Mouse (Mus musculus) lung, embryonic 14.5 days (tissue): Measurements from ENCODE around the gene Car11. TPM values are rescaled to one million over a fixed set of nuclear protein-coding genes. Genes with fewer than 3 reads are reported as not detected.

Source experiments
- ATAC-seq: fragments of 200-750 bp; cut with Nextera tagmentation; 2 replicates; pipeline ENCODE4 v1.8.0; 2017; ENCODE audit warnings: mild to moderate bottlenecking, moderate TSS enrichment, moderate library complexity; ENCODE audit not compliant: insufficient read depth
- DNase-seq: peaks from one replicate; pipeline ENCODE4 v3.0.0-alpha.2; 2015
- H3K27ac ChIP-seq: fragments of 300-500 bp; sonication (generic); 2 replicates; pipeline ENCODE4 v1.5.1; 2014; ENCODE audit warnings: low read depth, mild to moderate bottlenecking, moderate library complexity
- H3K27me3 ChIP-seq: fragments of 300-500 bp; sonication (generic); 2 replicates; pipeline ENCODE4 v1.6.1; 2014; ENCODE audit warnings: low read length, control low read depth; ENCODE audit not compliant: insufficient read depth
- H3K36me3 ChIP-seq: fragments of 300-500 bp; sonication (generic); 2 replicates; pipeline ENCODE4 v1.6.1; 2014; ENCODE audit warnings: control low read depth; ENCODE audit not compliant: insufficient read depth
- H3K4me1 ChIP-seq: fragments of 300-500 bp; sonication (generic); 2 replicates; pipeline ENCODE4 v1.6.1; 2014; ENCODE audit warnings: antibody characterized with exemption, control low read depth; ENCODE audit not compliant: insufficient read depth
- H3K4me2 ChIP-seq: fragments of 300-500 bp; sonication (generic); 2 replicates; pipeline ENCODE4 v1.6.1; 2014; ENCODE audit warnings: mild to moderate bottlenecking
- H3K4me3 ChIP-seq: fragments of 300-500 bp; sonication (generic); 2 replicates; pipeline ENCODE4 v1.5.1; 2014; ENCODE audit warnings: low read depth, low read length
- H3K9ac ChIP-seq: fragments of 300-500 bp; sonication (generic); 2 replicates; pipeline ENCODE4 v1.6.1; 2014
- H3K9me3 ChIP-seq: fragments of 300-500 bp; sonication (generic); 2 replicates; pipeline ENCODE4 v1.6.1; 2016; ENCODE audit warnings: low read depth, low read length, control low read depth
- CTCF ChIP-seq: IDR thresholded peaks from 2 replicates; pipeline ENCODE4 v1.5.1; 2016; ENCODE audit warnings: antibody characterized with exemption, low read depth
- WGBS: fragments of 180-500 bp; shearing (Covaris S2); extraction: QIAGEN DNeasy Blood & Tissue Kit; methylation state at CpG from one replicate; pipeline ENCODE4 v1.1.7; 2014; 5-methylcytosine and 5-hydroxymethylcytosine counted together
- polyA plus RNA-seq: library from polyadenylated mRNA; unstranded; fragments of >200 nt; fragmentation: Nextera tagmentation; extraction: Ambion mirVana; gene quantifications from 2 replicates; pipeline ENCODE4 v1.2.1, GENCODE M21; 2014

Gene Car11
- polyA plus RNA-seq, 1 experiment from 2014 or later = 2.0 TPM

GRCm38 (mm10) chr7:45666161-45666560 lies 33.5 kb upstream of the Car11 start, which contains the start of gene Fut2:
Fut2 (minus strand) TSS chr7:45666394.
- no peak within 1 kb of the TSS for H3K4me3 ChIP-seq
- H3K4me1 ChIP-seq = 0 out of 2 replicates have a peak, but pooled peaks cover 9% of the 10 kb centered on the region
- no peak within 1 kb of the TSS; the same call in 1 of the 2 replicates for H3K9ac ChIP-seq
- H3K27ac ChIP-seq = no peak within 1 kb of the TSS
- WGBS = 65% methylated on average over 7 of the region's 7 CpGs
- H3K36me3 ChIP-seq = no peaks in the 10 kb centered on the region
- ATAC-seq = no peak
- peak within 1 kb of the TSS; percentile 27; the same call in 1 of the 2 replicates for H3K4me2 ChIP-seq
- no peaks in the 10 kb centered on the region for H3K27me3 ChIP-seq
- no peak for DNase-seq
- no peak for TF ChIP-seq CTCF
- H3K9me3 ChIP-seq = no peaks in the 10 kb centered on the region

DNA sequence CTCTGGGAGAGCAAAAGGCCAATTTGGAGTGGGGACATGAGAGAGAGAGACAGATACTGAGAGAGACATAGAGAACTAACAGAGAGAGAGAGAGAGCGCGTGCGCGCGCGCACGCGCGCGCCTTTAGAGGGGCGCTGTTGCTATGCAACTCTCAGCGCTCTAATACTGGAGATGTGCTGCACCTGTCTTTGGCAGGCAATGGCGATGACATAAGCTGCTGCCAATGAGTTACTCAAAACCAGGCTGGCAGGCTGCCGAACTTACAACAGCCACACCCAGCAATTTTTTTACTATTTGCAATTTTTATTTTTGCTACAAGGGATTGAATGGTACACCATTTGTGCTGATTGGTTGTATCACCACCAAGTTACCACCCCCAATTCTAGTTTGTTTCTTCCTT lies 31.9 kb upstream of the Car11 start:
- DNase-seq (no peak), ATAC-seq (no peak)
- Histone ChIP-seq H3K27ac (no peak overlapping the region), H3K4me3 (no peak overlapping the region), H3K4me1 (0 out of 2 replicates have a peak, but pooled peaks cover 9% of the 10 kb centered on the region), H3K9me3 (no peaks in the 10 kb centered on the region), H3K9ac (no peak overlapping the region), H3K36me3 (no peaks in the 10 kb centered on the region), H3K27me3 (no peaks in the 10 kb centered on the region), H3K4me2 (no peak overlapping the region)
- WGBS = 68% methylated on average over 14 of the region's 14 CpGs
- no peak for TF ChIP-seq CTCF

DNA sequence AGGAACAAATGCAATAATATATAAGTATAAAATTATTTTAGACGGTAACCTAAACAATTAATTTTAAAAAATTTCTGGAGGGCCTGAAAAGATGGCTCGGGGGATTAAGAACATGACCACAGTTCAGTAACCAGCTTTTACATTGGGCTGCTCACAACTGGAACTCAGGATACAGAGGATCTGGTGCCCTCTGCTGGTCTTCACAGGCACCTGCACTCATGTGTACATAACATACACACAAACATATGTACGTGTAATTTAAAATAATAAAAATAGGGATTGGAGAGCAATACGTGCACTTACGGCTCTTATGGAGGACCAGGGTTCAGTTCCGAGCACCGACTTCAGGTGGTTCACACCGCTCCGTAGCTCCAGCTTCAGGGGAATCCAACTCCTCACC lies 30.7 kb upstream of the Car11 start:
- Histone ChIP-seq H3K4me1 (0 out of 2 replicates have a peak, but pooled peaks cover 9% of the 10 kb centered on the region), H3K4me3 (no peak overlapping the region), H3K9me3 (no peaks in the 10 kb centered on the region), H3K27ac (no peak overlapping the region), H3K9ac (no peak overlapping the region), H3K27me3 (no peaks in the 10 kb centered on the region), H3K4me2 (no peak overlapping the region), H3K36me3 (no peaks in the 10 kb centered on the region)
- ATAC-seq = no peak
- TF ChIP-seq CTCF = peak; percentile 34
- no peak for DNase-seq
- WGBS = 94% methylated on average over 9 of the region's 9 CpGs

GRCm38 (mm10) chr7:45677627-45678295 lies 21.9 kb upstream of the Car11 start:
- DNase-seq (no peak), ATAC-seq (no peak)
- no peak overlapping the region for H3K27ac ChIP-seq
- no peak for TF ChIP-seq CTCF
- no peak overlapping the region for H3K4me2 ChIP-seq
- no peaks in the 10 kb centered on the region for H3K36me3 ChIP-seq
- no peak overlapping the region for H3K9ac ChIP-seq
- no peaks in the 10 kb centered on the region for H3K27me3 ChIP-seq
- H3K4me1 ChIP-seq = peaks cover 6% of the 10 kb centered on the region; the same call in 1 of the 2 replicates
- 60% methylated on average over 7 of the region's 7 CpGs for WGBS
- no peak overlapping the region for H3K4me3 ChIP-seq
- no peaks in the 10 kb centered on the region for H3K9me3 ChIP-seq

GRCm38 (mm10) chr7:45678513-45678912 lies 21.1 kb upstream of the Car11 start:
- H3K27ac ChIP-seq = no peak overlapping the region
- H3K9ac ChIP-seq = no peak overlapping the region
- no peaks in the 10 kb centered on the region for H3K27me3 ChIP-seq
- H3K4me3 ChIP-seq = no peak overlapping the region
- TF ChIP-seq CTCF = no peak
- DNase-seq = no peak
- no peaks in the 10 kb centered on the region for H3K9me3 ChIP-seq
- ATAC-seq = no peak
- 88% methylated on average over 14 of the region's 14 CpGs for WGBS
- H3K4me2 ChIP-seq = no peak overlapping the region
- peaks cover 7% of the 10 kb centered on the region; the same call in 1 of the 2 replicates for H3K4me1 ChIP-seq
- no peaks in the 10 kb centered on the region for H3K36me3 ChIP-seq

DNA sequence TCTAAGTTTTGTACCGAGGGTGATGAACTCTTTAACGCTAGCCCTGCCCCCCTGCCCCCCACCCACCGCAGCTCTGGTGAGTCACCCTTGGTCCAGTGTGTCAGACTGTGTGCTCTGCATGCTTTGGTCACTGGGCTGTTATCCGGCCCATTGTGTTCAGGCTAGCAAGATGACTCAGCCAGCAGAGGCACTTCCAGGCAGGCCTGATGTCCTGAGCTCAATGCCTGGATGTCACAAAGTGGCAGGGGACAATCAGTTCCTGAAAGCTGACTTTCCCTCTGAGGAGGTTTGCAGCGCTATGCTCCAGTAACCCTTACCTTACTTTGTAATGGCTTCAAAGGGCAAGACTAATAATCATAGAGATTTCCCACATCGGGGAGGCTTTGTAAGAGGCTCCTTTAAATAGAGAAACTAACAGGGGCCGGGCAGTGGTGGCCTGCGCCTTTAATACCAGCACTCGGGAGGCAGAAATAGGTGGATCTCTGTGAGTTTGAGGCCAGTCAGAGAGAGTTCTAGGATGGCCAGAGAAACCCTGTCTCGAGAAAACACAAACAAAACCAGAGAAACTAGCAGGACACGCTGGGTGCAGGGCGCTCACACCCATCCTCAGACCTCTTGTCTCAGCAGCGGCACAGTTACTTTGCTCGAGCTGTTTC lies 19.5 kb upstream of the Car11 start:
- Histone ChIP-seq H3K9me3 (no peaks in the 10 kb centered on the region), H3K27me3 (no peaks in the 10 kb centered on the region), H3K9ac (no peak overlapping the region), H3K36me3 (no peaks in the 10 kb centered on the region), H3K4me1 (peaks cover 7% of the 10 kb centered on the region; the same call in 1 of the 2 replicates), H3K4me2 (no peak overlapping the region), H3K27ac (no peak overlapping the region), H3K4me3 (no peak overlapping the region)
- ATAC-seq (no peak), DNase-seq (peak; percentile 55)
- TF ChIP-seq CTCF = no peak
- 67% methylated on average over 14 of the region's 14 CpGs for WGBS

- H3K9ac ChIP-seq = no peak overlapping the region
- ATAC-seq (no peak), DNase-seq (no peak)
- H3K4me1 ChIP-seq = peaks cover 7% of the 10 kb centered on the region; the same call in 1 of the 2 replicates
- WGBS = 72% methylated on average over 8 of the region's 8 CpGs
- TF ChIP-seq CTCF = no peak
- H3K36me3 ChIP-seq = no peaks in the 10 kb centered on the region
- no peaks in the 10 kb centered on the region for H3K27me3 ChIP-seq
- no peak overlapping the region for H3K4me3 ChIP-seq
- H3K9me3 ChIP-seq = no peaks in the 10 kb centered on the region
- H3K27ac ChIP-seq = no peak overlapping the region
- no peak overlapping the region for H3K4me2 ChIP-seq
Observed at GRCm38 (mm10) chr7:45681046-45681736, 18.5 kb upstream of the Car11 start.
